Mouse (Mus musculus): ENCODE results near the gene Onecut1. TPM values are rescaled to one million over a fixed set of nuclear protein-coding genes. Genes with fewer than 3 reads are reported as not detected.

Gene Onecut1
- polyA plus RNA-seq, 1 experiment: not detected

GRCm38 (mm10) chr9:74857508-74857840, 4.2 kb upstream of the Onecut1 start:
- Histone ChIP-seq H3K4me1 (ENCODE audit: control insufficient read depth) (peaks cover 3% of the 10 kb centered on the region; the same call in 1 of the 2 replicates), H3K9me3 (ENCODE audit: control insufficient read depth, low read length) (no peaks in the 10 kb centered on the region), H3K36me3 (ENCODE audit: control insufficient read depth) (no peaks in the 10 kb centered on the region), H3K27me3 (ENCODE audit: control insufficient read depth) (peaks cover 100% of the 10 kb centered on the region), H3K4me3 (replicated peaks) (no peak overlapping the region)
- TF ChIP-seq TAL1 (IDR thresholded peaks at IDR 0.05; ENCODE audit: low read length): no peak
- no peak for TF ChIP-seq GATA1 (IDR thresholded peaks at IDR 0.05; ENCODE audit: low read length)

- H3K9me3 ChIP-seq (ENCODE audit: control insufficient read depth, low read length): no peaks in the 10 kb centered on the region
- peaks cover 100% of the 10 kb centered on the region for H3K27me3 ChIP-seq (ENCODE audit: control insufficient read depth)
- H3K36me3 ChIP-seq (ENCODE audit: control insufficient read depth): no peaks in the 10 kb centered on the region
- TF ChIP-seq GATA1 (IDR thresholded peaks at IDR 0.05; ENCODE audit: low read length): no peak
- TF ChIP-seq TAL1 (IDR thresholded peaks at IDR 0.05; ENCODE audit: low read length): no peak
- no peak overlapping the region for H3K4me3 ChIP-seq (replicated peaks)
- H3K4me1 ChIP-seq (ENCODE audit: control insufficient read depth): peaks cover 3% of the 10 kb centered on the region; the same call in 1 of the 2 replicates
Measured at GRCm38 (mm10) chr9:74858111-74858510, 3.6 kb upstream of the Onecut1 start.

GRCm38 (mm10) chr9:74860461-74860860, 1.3 kb upstream of the Onecut1 start:
- Histone ChIP-seq H3K27me3 (ENCODE audit: control insufficient read depth) (peaks cover 100% of the 10 kb centered on the region), H3K4me1 (ENCODE audit: control insufficient read depth) (peaks cover 3% of the 10 kb centered on the region; the same call in 1 of the 2 replicates), H3K4me3 (replicated peaks) (no peak overlapping the region), H3K9me3 (ENCODE audit: control insufficient read depth, low read length) (no peaks in the 10 kb centered on the region), H3K36me3 (ENCODE audit: control insufficient read depth) (no peaks in the 10 kb centered on the region)
- no peak for TF ChIP-seq TAL1 (IDR thresholded peaks at IDR 0.05; ENCODE audit: low read length)
- no peak for TF ChIP-seq GATA1 (IDR thresholded peaks at IDR 0.05; ENCODE audit: low read length)

- H3K9me3 ChIP-seq (ENCODE audit: control insufficient read depth, low read length): no peaks in the 10 kb centered on the region
- H3K27me3 ChIP-seq (ENCODE audit: control insufficient read depth): peaks cover 98% of the 10 kb centered on the region
- TF ChIP-seq TAL1 (IDR thresholded peaks at IDR 0.05; ENCODE audit: low read length) (no peak), GATA1 (IDR thresholded peaks at IDR 0.05; ENCODE audit: low read length) (no peak)
- H3K4me3 ChIP-seq (replicated peaks): peak overlapping the region; percentile 60
- peaks cover 3% of the 10 kb centered on the region; the same call in 1 of the 2 replicates for H3K4me1 ChIP-seq (ENCODE audit: control insufficient read depth)
- H3K36me3 ChIP-seq (ENCODE audit: control insufficient read depth): no peaks in the 10 kb centered on the region
Measured at GRCm38 (mm10) chr9:74862096-74862780, 517 bp downstream of the Onecut1 start.

GRCm38 (mm10) chr9:74862783-74863654, 1.3 kb downstream of the Onecut1 start:
- Histone ChIP-seq H3K36me3 (ENCODE audit: control insufficient read depth) (no peaks in the 10 kb centered on the region), H3K27me3 (ENCODE audit: control insufficient read depth) (peaks cover 98% of the 10 kb centered on the region), H3K9me3 (ENCODE audit: control insufficient read depth, low read length) (no peaks in the 10 kb centered on the region), H3K4me1 (ENCODE audit: control insufficient read depth) (peaks cover 3% of the 10 kb centered on the region; the same call in 1 of the 2 replicates), H3K4me3 (replicated peaks) (peak overlapping the region; percentile 60)
- TF ChIP-seq TAL1 (IDR thresholded peaks at IDR 0.05; ENCODE audit: low read length) (no peak), GATA1 (IDR thresholded peaks at IDR 0.05; ENCODE audit: low read length) (no peak)

GRCm38 (mm10) chr9:74863655-74864443, 2.1 kb downstream of the Onecut1 start:
- TF ChIP-seq GATA1 (IDR thresholded peaks at IDR 0.05; ENCODE audit: low read length): no peak
- Histone ChIP-seq H3K36me3 (ENCODE audit: control insufficient read depth) (no peaks in the 10 kb centered on the region), H3K27me3 (ENCODE audit: control insufficient read depth) (peaks cover 97% of the 10 kb centered on the region), H3K4me1 (ENCODE audit: control insufficient read depth) (peaks cover 3% of the 10 kb centered on the region; the same call in 1 of the 2 replicates), H3K9me3 (ENCODE audit: control insufficient read depth, low read length) (no peaks in the 10 kb centered on the region), H3K4me3 (replicated peaks) (peak overlapping the region; percentile 60)

- H3K4me1 ChIP-seq (ENCODE audit: control insufficient read depth): peaks cover 3% of the 10 kb centered on the region; the same call in 1 of the 2 replicates
- no peak overlapping the region for H3K4me3 ChIP-seq (replicated peaks)
- no peaks in the 10 kb centered on the region for H3K36me3 ChIP-seq (ENCODE audit: control insufficient read depth)
- peaks cover 91% of the 10 kb centered on the region for H3K27me3 ChIP-seq (ENCODE audit: control insufficient read depth)
- TF ChIP-seq TAL1 (IDR thresholded peaks at IDR 0.05; ENCODE audit: low read length) (no peak), GATA1 (IDR thresholded peaks at IDR 0.05; ENCODE audit: low read length) (no peak)
- no peaks in the 10 kb centered on the region for H3K9me3 ChIP-seq (ENCODE audit: control insufficient read depth, low read length)
Measured at GRCm38 (mm10) chr9:74864471-74864870, 2.8 kb downstream of the Onecut1 start.

GRCm38 (mm10) chr9:74866596-74867313, 5.0 kb downstream of the Onecut1 start:
- peaks cover 3% of the 10 kb centered on the region; the same call in 1 of the 2 replicates for H3K4me1 ChIP-seq (ENCODE audit: control insufficient read depth)
- no peak overlapping the region for H3K4me3 ChIP-seq (replicated peaks)
- H3K36me3 ChIP-seq (ENCODE audit: control insufficient read depth): no peaks in the 10 kb centered on the region
- no peaks in the 10 kb centered on the region for H3K9me3 ChIP-seq (ENCODE audit: control insufficient read depth, low read length)
- TF ChIP-seq GATA1 (IDR thresholded peaks at IDR 0.05; ENCODE audit: low read length) (no peak), TAL1 (IDR thresholded peaks at IDR 0.05; ENCODE audit: low read length) (no peak)
- H3K27me3 ChIP-seq (ENCODE audit: control insufficient read depth): peaks cover 68% of the 10 kb centered on the region
